28 mouse cellular contexts compared by ENCODE assay signal in genomic region chr17:27188883-27189282, GRCm38 (mm10). TPM values are rescaled to one million over a fixed set of nuclear protein-coding genes. Genes with fewer than 3 reads are reported as not detected.
A peak's percentile ranks its signal among the peaks of the same experiment; 100 is the strongest.
DNase-seq lines count a peak whose midpoint lies in the region; ATAC-seq and TF ChIP-seq lines count a peak whose summit lies in the region.
"Had no signal": no experiment of that assay in that cellular context is flagged by ENCODE, and none has a peak within 500 bp of the region (broad histone marks: within the 10 kb centered on the region; RNA-seq: fewer than 3 reads in every experiment).

No protein-coding gene starts in this region.

- H3K9me3 ChIP-seq in hindbrain, embryonic 12.5 days (replicated peaks), result no peaks in the 10 kb centered on the region
- H3K9me3 ChIP-seq in hindbrain, postnatal 0 days (ENCODE audit: low read length), result no peaks in the 10 kb centered on the region
- no peaks in the 10 kb centered on the region for H3K9me3 ChIP-seq in midbrain, embryonic 16.5 days (replicated peaks; ENCODE audit: control insufficient read depth, low read length, poor library complexity, severe bottlenecking)
- H3K9me3 ChIP-seq: heart, embryonic 12.5 days; limb, embryonic 13.5 days; neural tube, embryonic 15.5 days had no signal

- H3K4me1 ChIP-seq in hindbrain, embryonic 12.5 days, result peaks cover 16% of the 10 kb centered on the region
- H3K4me1 ChIP-seq in hindbrain, postnatal 0 days (ENCODE audit: insufficient read depth, low read length), result peaks cover 3% of the 10 kb centered on the region
- peaks cover 10% of the 10 kb centered on the region; the same call in 1 of the 2 replicates for H3K4me1 ChIP-seq in midbrain, embryonic 16.5 days (ENCODE audit: control insufficient read depth, insufficient read depth, low read length)

- ATAC-seq in hindbrain, embryonic 12.5 days (ENCODE audit: low FRiP score), result no peak
- no peak for ATAC-seq in hindbrain, postnatal 0 days
- ATAC-seq in midbrain, embryonic 16.5 days, result no peak
- no peak for ATAC-seq in inflammation-experienced regulatory T-cells, adult 6 months
- ATAC-seq: CD4-positive, CD25-positive, alpha-beta regulatory T cell, adult 4 months; liver, postnatal 0 days had no signal

- peak; percentile 62 to 65 for DNase-seq in cerebellum, postnatal 25 days
- DNase-seq in cerebellum, adult 11 months, result no peak
- no peak for DNase-seq in hindbrain, postnatal 0 days (ENCODE audit: low spot score)
- DNase-seq in brain, adult 2 months (ENCODE audit: low read depth, low spot score), result peak; percentile 76
- DNase-seq: adrenal gland, postnatal 14 days; embryo, embryonic 11 days; gastrocnemius, adult 2 months; heart, adult 2 months; heart, postnatal 4 days; kidney, adult 11 months; kidney, postnatal 25 days; liver, postnatal 0 days; lung, postnatal 36 days; retina, postnatal 1 day; right cerebral cortex, postnatal 14 days; thymus, postnatal 4 days had no signal

- no peak overlapping the region for H3K4me3 ChIP-seq in hindbrain, embryonic 12.5 days
- no peak overlapping the region for H3K4me3 ChIP-seq in hindbrain, postnatal 0 days (ENCODE audit: low read length)
- H3K4me3 ChIP-seq in midbrain, embryonic 16.5 days (ENCODE audit: low read depth, low read length), result no peak overlapping the region
- H3K4me3 ChIP-seq: erythroblast, embryonic 14.5 days; gastrocnemius, adult 2 months; heart, adult 2 months; heart, embryonic 12.5 days; limb, embryonic 13.5 days; neural tube, embryonic 15.5 days had no signal

- H3K4me2 ChIP-seq in hindbrain, embryonic 12.5 days (replicated peaks), result no peak overlapping the region
- H3K4me2 ChIP-seq in hindbrain, postnatal 0 days (ENCODE audit: low read depth, low read length), result no peak overlapping the region
- no peak overlapping the region for H3K4me2 ChIP-seq in midbrain, embryonic 16.5 days (ENCODE audit: low read length)
- H3K4me2 ChIP-seq: heart, embryonic 12.5 days; limb, embryonic 13.5 days; liver, embryonic 11.5 days; neural tube, embryonic 15.5 days had no signal

- H3K27me3 ChIP-seq in hindbrain, embryonic 12.5 days, result no peaks in the 10 kb centered on the region
- H3K27me3 ChIP-seq in hindbrain, postnatal 0 days (ENCODE audit: insufficient read depth, low read length), result no peaks in the 10 kb centered on the region
- no peaks in the 10 kb centered on the region for H3K27me3 ChIP-seq in midbrain, embryonic 16.5 days (ENCODE audit: control insufficient read depth, insufficient read depth, low read depth, low read length)
- H3K27me3 ChIP-seq: limb, embryonic 13.5 days; neural tube, embryonic 15.5 days had no signal

- peaks cover 42% of the 10 kb centered on the region for H3K36me3 ChIP-seq in hindbrain, embryonic 12.5 days
- H3K36me3 ChIP-seq in hindbrain, postnatal 0 days (ENCODE audit: insufficient read depth, low read length), result peaks cover 32% of the 10 kb centered on the region
- H3K36me3 ChIP-seq in midbrain, embryonic 16.5 days (ENCODE audit: control insufficient read depth, insufficient read depth, low read length), result peaks cover 21% of the 10 kb centered on the region

- peak overlapping the region; percentile 45; the same call in 1 of the 2 replicates for H3K27ac ChIP-seq in hindbrain, embryonic 12.5 days
- no peak overlapping the region for H3K27ac ChIP-seq in hindbrain, postnatal 0 days
- H3K27ac ChIP-seq in midbrain, embryonic 16.5 days (ENCODE audit: low read length), result no peak overlapping the region
- H3K27ac ChIP-seq: gastrocnemius, adult 2 months; heart, adult 2 months; limb, embryonic 13.5 days; neural tube, embryonic 15.5 days had no signal

- no peak overlapping the region for H3K9ac ChIP-seq in hindbrain, embryonic 12.5 days
- H3K9ac ChIP-seq in hindbrain, postnatal 0 days (replicated peaks; ENCODE audit: low read length), result no peak overlapping the region
- H3K9ac ChIP-seq in midbrain, embryonic 16.5 days (ENCODE audit: low read depth, low read length), result 0 out of 2 replicates have a peak overlapping the region, but pooled peaks have one; percentile 4
- H3K9ac ChIP-seq: heart, embryonic 12.5 days; limb, embryonic 13.5 days; liver, postnatal 0 days; neural tube, embryonic 15.5 days had no signal

- TF ChIP-seq CTCF in hindbrain, postnatal 0 days (IDR thresholded peaks at IDR 0.05; ENCODE audit: low read depth), result no peak

- 67% methylated on average over 9 of the region's 9 CpGs for WGBS in hindbrain, embryonic 12.5 days
- WGBS in hindbrain, postnatal 0 days, result 56% methylated on average over 9 of the region's 9 CpGs
- 60% methylated on average over 9 of the region's 9 CpGs for WGBS in midbrain, embryonic 16.5 days

RNA-seq across cellular contexts. Expression of gene Lemd2, which starts 15.4 kb away (rescaled TPM):
- polyA plus RNA-seq in hindbrain, embryonic 12.5 days (2016; fragmentation: Nextera tagmentation; extraction: Ambion mirVana), result 32.9 and 38.2 TPM in 2 replicates
- 100 and 112 TPM in 2 replicates for total RNA-seq in hindbrain, postnatal 0 days (2014; rRNA removed)
- 17.5 and 18.4 TPM in 2 replicates for polyA plus RNA-seq in hindbrain, postnatal 0 days (2015; fragmentation: Nextera tagmentation; extraction: Ambion mirVana)
- polyA plus RNA-seq in midbrain, embryonic 16.5 days (2015; fragmentation: Nextera tagmentation; extraction: Ambion mirVana), result 20.8 and 22.8 TPM in 2 replicates
- 10 to 100 TPM in 2 of 3 experiments, 1 to 10 TPM in 1; 9.2 to 13.0 (median 11.9) TPM for polyA plus RNA-seq in inflammation-experienced regulatory T-cells, adult 6 months (2017; shearing (Covaris generic))

RNA-seq across cellular contexts. Expression of gene Ip6k3, which starts 21.3 kb away (rescaled TPM):
- 0.40 and 0.54 TPM in 2 replicates for polyA plus RNA-seq in hindbrain, embryonic 12.5 days (2016; fragmentation: Nextera tagmentation; extraction: Ambion mirVana)
- 0.47 TPM in 1 of 2 replicates, not detected in the other for total RNA-seq in hindbrain, postnatal 0 days (2014; rRNA removed)
- polyA plus RNA-seq in hindbrain, postnatal 0 days (2015; fragmentation: Nextera tagmentation; extraction: Ambion mirVana), result 0.31 and 0.37 TPM in 2 replicates
- 0.14 and 0.15 TPM in 2 replicates for polyA plus RNA-seq in midbrain, embryonic 16.5 days (2015; fragmentation: Nextera tagmentation; extraction: Ambion mirVana)
- polyA plus RNA-seq in inflammation-experienced regulatory T-cells, adult 6 months (2017; shearing (Covaris generic)), result not detected
- total RNA-seq: layer of hippocampus, postnatal 10 days had no signal
- polyA plus RNA-seq: CD4-positive, CD25-positive, alpha-beta regulatory T cell, adult 4 months; erythroblast, embryonic 14.5 days; forebrain, embryonic 16.5 days; small intestine, adult 2 months had no signal

RNA-seq across cellular contexts. Expression of gene Uqcc2, which starts 55.2 kb away (rescaled TPM):
- 263 and 312 TPM in 2 replicates for polyA plus RNA-seq in hindbrain, embryonic 12.5 days (2016; fragmentation: Nextera tagmentation; extraction: Ambion mirVana)
- 230 and 283 TPM in 2 replicates for total RNA-seq in hindbrain, postnatal 0 days (2014; rRNA removed)
- polyA plus RNA-seq in hindbrain, postnatal 0 days (2015; fragmentation: Nextera tagmentation; extraction: Ambion mirVana), result 427 and 445 TPM in 2 replicates
- polyA plus RNA-seq in midbrain, embryonic 16.5 days (2015; fragmentation: Nextera tagmentation; extraction: Ambion mirVana), result 360 and 384 TPM in 2 replicates
- 100 to 1,000 TPM; 123 to 139 (median 128) TPM for polyA plus RNA-seq in inflammation-experienced regulatory T-cells, adult 6 months (2017; shearing (Covaris generic))

Comparison
In these comparisons a context has a peak if more than half of its experiments do, and no peak if none do; other contexts are left out.
1. DNase-seq: peak in cerebellum, postnatal 25 days (2 of 2) and brain, adult 2 months (single experiment); none in cerebellum, adult 11 months (single experiment) and hindbrain, postnatal 0 days (single experiment).